Mouse (Mus musculus) liver, adult (tissue): ENCODE measurements at regions not wholly inside any gene's neighbourhood (a gene's known extent, or its start where the extent isn't known, plus 50 kb on each side); places are given as distances from the start of the nearest gene placed in this dataset.

Experiments
- GATA4 ChIP-seq: IDR thresholded peaks from 2 replicates; pipeline ENCODE4 v1.6.1; 2014; ENCODE audit warnings: mild to moderate bottlenecking, low read length; ENCODE audit not compliant: insufficient replicate concordance

- no peak for TF ChIP-seq GATA4
These were observed 268.1 kb upstream of the Id2 start for GRCm38 (mm10) chr12:25364966-25365568.

DNA sequence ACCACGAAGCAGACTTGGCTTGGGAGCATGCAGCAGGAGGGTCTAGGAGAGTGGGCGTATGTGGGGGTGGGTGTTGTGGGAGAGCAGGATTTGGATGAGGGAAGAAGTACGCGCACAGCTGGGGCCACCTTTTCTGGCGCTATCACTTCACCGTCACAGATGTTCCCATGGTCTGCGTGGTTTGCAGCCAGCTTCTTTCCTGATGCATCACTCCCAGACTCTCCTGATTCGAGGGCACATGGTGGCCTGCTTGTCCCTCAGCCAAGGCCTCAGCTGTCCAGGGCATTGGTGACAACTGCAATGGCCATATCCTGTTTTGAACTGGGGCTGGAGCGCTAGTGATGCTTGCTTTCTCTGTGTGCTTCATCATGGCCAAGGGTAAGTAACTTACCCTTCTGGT, 266.9 kb upstream of the Id2 start:
- TF ChIP-seq GATA4 = no peak

GRCm38 (mm10) chr12:25363341-25363740, 266.4 kb upstream of the Id2 start:
- TF ChIP-seq GATA4 = no peak

GRCm38 (mm10) chr12:25362771-25363170, 265.8 kb upstream of the Id2 start:
- no peak for TF ChIP-seq GATA4

DNA sequence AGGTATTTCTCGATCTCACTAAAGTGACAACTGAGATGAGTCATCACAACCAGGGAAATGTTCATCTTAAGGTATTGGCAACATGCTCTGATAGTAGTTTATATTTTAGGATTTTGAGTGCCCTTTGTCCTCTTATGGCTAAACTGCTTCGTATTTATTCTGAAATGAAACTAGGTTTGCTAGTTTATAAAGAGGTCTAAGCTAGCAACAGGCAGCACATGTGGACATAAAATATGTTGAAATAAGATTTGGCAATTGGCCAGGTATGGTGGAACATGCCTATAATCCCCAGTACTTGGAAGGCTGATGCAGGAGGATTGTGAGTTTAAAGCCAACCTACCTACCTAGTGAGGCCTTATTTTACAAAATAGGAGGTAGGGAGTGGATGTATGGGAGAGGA, 263.8 kb upstream of the Id2 start:
- no peak for TF ChIP-seq GATA4

GRCm38 (mm10) chr12:25359931-25360330, 263.0 kb upstream of the Id2 start:
- TF ChIP-seq GATA4 = no peak

GRCm38 (mm10) chr12:25358846-25359525, 262.0 kb upstream of the Id2 start:
- TF ChIP-seq GATA4 = no peak

DNA sequence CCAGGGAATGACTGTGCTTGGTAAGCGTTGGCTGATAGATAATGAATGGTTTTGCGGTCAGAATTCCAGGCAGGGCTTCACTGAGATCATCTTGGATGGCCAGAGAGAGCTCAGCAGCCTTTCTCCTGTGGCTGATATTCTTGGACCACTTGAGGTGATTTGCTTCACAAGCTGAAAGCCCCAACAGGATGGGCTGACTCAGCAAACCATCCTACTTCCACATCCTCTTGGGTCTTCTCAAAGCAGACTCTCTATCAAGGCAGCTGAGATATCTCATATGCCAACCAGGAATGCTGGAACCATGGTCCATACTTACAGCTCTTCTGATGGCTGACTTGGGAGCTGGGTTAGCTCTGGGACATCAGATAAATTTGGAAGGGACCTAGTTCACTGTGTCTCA, 259.8 kb upstream of the Id2 start:
- TF ChIP-seq GATA4 = no peak

GRCm38 (mm10) chr12:25355217-25355616, 258.3 kb upstream of the Id2 start:
- TF ChIP-seq GATA4 = no peak

- no peak for TF ChIP-seq GATA4
These were observed 256.5 kb upstream of the Id2 start for GRCm38 (mm10) chr12:25353402-25353896.

DNA sequence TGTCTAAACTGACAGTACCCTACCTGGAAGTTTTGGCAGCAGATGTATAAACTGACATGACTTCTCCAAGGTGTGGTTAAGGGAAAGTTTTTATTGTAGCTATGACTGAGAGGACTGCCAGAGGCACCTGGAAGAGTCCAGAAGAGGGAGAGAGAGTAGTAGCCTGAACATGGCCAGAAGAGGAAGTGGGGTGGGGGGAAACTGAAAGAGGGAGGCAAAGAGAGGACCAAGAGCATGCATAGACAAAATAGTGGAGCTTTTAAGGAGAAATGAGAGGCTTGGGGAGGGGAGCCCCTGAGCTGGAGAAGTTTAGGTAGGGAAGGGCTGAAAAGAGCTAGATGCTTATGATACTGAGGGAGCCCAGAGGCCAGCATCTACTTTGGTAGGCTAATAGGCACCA, 255.2 kb upstream of the Id2 start:
- TF ChIP-seq GATA4 = no peak

DNA sequence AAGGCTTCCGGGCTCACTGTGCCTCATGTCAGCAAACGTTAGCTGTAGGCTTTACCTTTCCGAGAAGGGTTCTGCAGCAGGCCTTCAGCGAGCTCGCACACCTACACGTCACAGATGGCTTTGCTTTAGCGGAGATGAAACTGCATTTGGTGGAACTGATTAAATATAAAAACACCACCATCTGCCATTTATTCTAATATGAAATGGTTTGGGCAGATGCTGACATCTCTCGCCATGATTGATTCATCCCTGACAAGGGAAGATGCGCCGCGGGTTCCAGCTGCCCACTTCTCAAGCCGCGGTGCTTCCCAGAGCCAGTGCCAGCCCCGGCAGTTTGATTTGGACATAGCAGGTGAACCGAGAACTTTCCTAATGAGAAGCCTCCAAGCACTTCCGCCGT, 247.4 kb upstream of the Id2 start:
- TF ChIP-seq GATA4 = no peak

GRCm38 (mm10) chr12:25338771-25339170, 241.8 kb upstream of the Id2 start:
- TF ChIP-seq GATA4 = no peak

- no peak for TF ChIP-seq GATA4
These were observed 239.0 kb upstream of the Id2 start for GRCm38 (mm10) chr12:25335930-25336329.

GRCm38 (mm10) chr12:25335069-25335468, 238.1 kb upstream of the Id2 start:
- TF ChIP-seq GATA4 = no peak

DNA sequence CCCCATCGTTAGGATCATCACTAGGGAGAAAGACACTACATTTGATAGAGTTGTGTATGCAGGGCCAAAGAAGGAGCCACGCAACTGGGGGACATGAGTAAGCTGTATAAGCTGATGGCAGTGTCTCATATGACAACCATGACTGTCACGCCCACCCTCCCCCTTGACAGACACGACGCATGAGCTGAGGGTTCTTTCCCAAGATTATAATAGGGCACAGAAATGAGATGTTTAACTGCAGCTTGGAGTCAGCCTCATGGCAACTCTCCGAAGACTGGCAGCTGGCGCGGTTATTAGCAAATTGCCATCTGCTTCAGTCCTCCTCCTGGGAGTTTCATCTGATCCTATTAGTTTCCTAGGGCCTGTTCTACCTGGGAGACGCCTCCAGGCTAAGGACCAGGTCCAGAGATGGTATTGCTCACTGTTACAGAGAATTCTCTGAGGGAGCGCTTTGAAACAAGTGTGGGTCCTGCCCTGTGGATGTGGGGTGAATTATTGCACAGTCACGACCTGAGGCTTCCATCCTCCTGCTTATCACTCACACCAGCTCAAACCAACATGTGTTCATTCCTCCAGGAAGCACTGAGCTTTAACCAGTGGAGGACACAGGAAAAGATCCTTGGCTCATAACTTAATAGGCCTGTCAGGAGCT, 235.6 kb upstream of the Id2 start:
- TF ChIP-seq GATA4 = no peak

GRCm38 (mm10) chr12:25330004-25330708, 233.2 kb upstream of the Id2 start:
- no peak; the same call in 1 of the 2 replicates for TF ChIP-seq GATA4
